Mouse (Mus musculus) gastrocnemius, postnatal 36 days (tissue): ENCODE data around the gene Mbd3. TPM values are rescaled to one million over a fixed set of nuclear protein-coding genes. Genes with fewer than 3 reads are reported as not detected.
"Not testable (repeated sequence)": the region's sequence is repeated elsewhere in the genome, so short reads cannot be mapped to it uniquely, and the experiment has no call there.

Experiments used
- DNase-seq, 2 experiments: peaks; one replicate each; pipeline ENCODE4 v3.0.0; 2022
- intact Hi-C: fragments of 180-260 bp; cut with DNase I; formaldehyde crosslinking; loops from one replicate; pipeline ENCODE4 v1.15.1; 2025
- microRNA-seq, 2 experiments: library from miRNA; unstranded; fragments of <30 nt; microRNA quantifications; one replicate each; pipeline ENCODE4 v1.2.0; 2021
- total RNA-seq, 2 experiments: library from RNA; stranded (reverse); gene quantifications; 2 replicates each; pipeline ENCODE4 v1.2.3; 2021

Gene Mbd3
- total RNA-seq, 2 experiments from 2014 or later = 95.1 to 99.9 TPM

GRCm38 (mm10) chr10:80348244-80348781 is 51.0 kb downstream of the Mbd3 start, which contains the start of gene Adamtsl5:
TSS of gene Adamtsl5 (minus strand) at chr10:80348412.
- peak; percentile 73 for DNase-seq
- intact Hi-C loops = no loop called here

- intact Hi-C loops = no loop called here
- peak in 1 of 2 experiments; percentile 30 for DNase-seq
Observed at GRCm38 (mm10) chr10:80347514-80347967, 51.8 kb downstream of the Mbd3 start.

- intact Hi-C loops, DNase-seq: not testable (repeated sequence)
Observed at GRCm38 (mm10) chr10:80345929-80346328, 53.4 kb downstream of the Mbd3 start.

GRCm38 (mm10) chr10:80345122-80345521 is 54.2 kb downstream of the Mbd3 start:
- no peak for DNase-seq
- intact Hi-C loops = no loop called here

- intact Hi-C loops = no loop called here
- no peak for DNase-seq
Observed at GRCm38 (mm10) chr10:80344131-80344661, 55.2 kb downstream of the Mbd3 start.

- DNase-seq = no peak
- intact Hi-C loops = no loop called here
Observed at GRCm38 (mm10) chr10:80343425-80343895, 55.9 kb downstream of the Mbd3 start.

GRCm38 (mm10) chr10:80342749-80343424 is 56.5 kb downstream of the Mbd3 start:
- DNase-seq = no peak
- intact Hi-C loops = no loop called here

Small RNAs within 50 kb of the gene (microRNA-seq; reads per million reads assigned to microRNA genes)
- gene Gm22721 = 0 reads per million in 2 experiments

Other genes with a start within 250 kb of the Mbd3 start
- 10 to 100 TPM; 22.6 to 28.3 TPM for gene Cirbp, start 233.6 kb downstream of the Mbd3 start, total RNA-seq
- gene 1600002K03Rik, start 226.6 kb downstream of the Mbd3 start, total RNA-seq = 1 to 10 TPM; 4.7 to 5.1 TPM
- under 1 TPM; 0.27 to 0.31 TPM for gene Efna2, start 220.1 kb downstream of the Mbd3 start, total RNA-seq
- 10 to 100 TPM; 12.3 to 14.3 TPM for gene Mum1, start 173.1 kb downstream of the Mbd3 start, total RNA-seq
- 100 to 1,000 TPM; 516 to 553 TPM for gene Ndufs7, start 150.4 kb downstream of the Mbd3 start, total RNA-seq
- 10 to 100 TPM; 35.1 to 59.8 TPM for gene Gamt, start 138.5 kb downstream of the Mbd3 start, total RNA-seq
- gene Dazap1, start 138.1 kb downstream of the Mbd3 start, total RNA-seq = 10 to 100 TPM; 30.0 to 40.4 TPM
- 100 to 1,000 TPM; 529 to 644 TPM for gene Rps15, start 107.1 kb downstream of the Mbd3 start, total RNA-seq
- gene Apc2, start 103.6 kb downstream of the Mbd3 start, total RNA-seq = under 1 TPM; 0.54 to 0.57 TPM
- gene 2310011J03Rik, start 79.0 kb downstream of the Mbd3 start, total RNA-seq = 1 to 10 TPM; 5.5 to 6.2 TPM
- gene Pcsk4, start 70.1 kb downstream of the Mbd3 start, total RNA-seq = 1 to 10 TPM; 1.1 to 2.0 TPM
- gene Reep6, start 69.6 kb downstream of the Mbd3 start, total RNA-seq = 1 to 10 TPM; 1.3 to 1.5 TPM
- 10 to 100 TPM; 27.4 to 38.1 TPM for gene Adamtsl5, start 51.1 kb downstream of the Mbd3 start, total RNA-seq
- gene Plk5, start 43.1 kb downstream of the Mbd3 start, total RNA-seq = under 1 TPM; 0.15 to 0.20 TPM
- gene Mex3d, start 11.9 kb downstream of the Mbd3 start, total RNA-seq = 1 to 10 TPM; 3.4 to 4.5 TPM
- 100 to 1,000 TPM; 825 to 866 TPM for gene Uqcr11, start 7.3 kb upstream of the Mbd3 start, total RNA-seq
- 10 to 100 TPM; 11.0 to 12.0 TPM for gene Tcf3, start 34.1 kb upstream of the Mbd3 start, total RNA-seq
- gene Onecut3, start 95.3 kb upstream of the Mbd3 start, total RNA-seq = not detected
- not detected for gene Atp8b3, start 139.6 kb upstream of the Mbd3 start, total RNA-seq
- 1 to 10 TPM; 8.8 to 9.7 TPM for gene Rexo1, start 162.0 kb upstream of the Mbd3 start, total RNA-seq
- 1 to 10 TPM; 1.5 TPM for gene Klf16, start 177.8 kb upstream of the Mbd3 start, total RNA-seq
- gene Abhd17a, start 190.8 kb upstream of the Mbd3 start, total RNA-seq = 10 to 100 TPM; 52.5 to 62.7 TPM
- gene Scamp4, start 203.3 kb upstream of the Mbd3 start, total RNA-seq = 10 to 100 TPM; 14.5 to 14.8 TPM
- under 1 TPM; 0.52 to 0.99 TPM for gene Adat3, start 203.3 kb upstream of the Mbd3 start, total RNA-seq
- under 1 TPM; 0.25 to 0.26 TPM for gene Gm49322, start 206.5 kb upstream of the Mbd3 start, total RNA-seq
- gene Csnk1g2, start 223.3 kb upstream of the Mbd3 start, total RNA-seq = 10 to 100 TPM; 84.0 to 90.0 TPM